Mouse (Mus musculus) limb, embryonic 14.5 days (tissue): ENCODE data around the gene Rufy2. TPM values are rescaled to one million over a fixed set of nuclear protein-coding genes. Genes with fewer than 3 reads are reported as not detected.

Experiments
- ATAC-seq: fragments of 200-750 bp; cut with Nextera tagmentation; 2 replicates; pipeline ENCODE4 v1.8.0; 2017; ENCODE audit warnings: low read depth, moderate number of reproducible peaks, moderate TSS enrichment; ENCODE audit not compliant: low FRiP score
- DNase-seq: peaks from one replicate; pipeline ENCODE4 v3.0.0-alpha.2; 2015; ENCODE audit warnings: low spot score
- H3K27ac ChIP-seq: fragments of 300-500 bp; sonication (generic); replicated peaks from 2 replicates; pipeline ENCODE4 v1.5.1; 2014; ENCODE audit warnings: low read depth, mild to moderate bottlenecking, low read length, moderate library complexity, mixed read lengths
- H3K27me3 ChIP-seq: fragments of 300-500 bp; sonication (generic); 2 replicates; pipeline ENCODE4 v1.6.1; 2014; ENCODE audit warnings: low read length, mixed read lengths; ENCODE audit not compliant: control insufficient read depth, insufficient read depth
- H3K36me3 ChIP-seq: fragments of 300-500 bp; sonication (generic); 2 replicates; pipeline ENCODE4 v1.6.1; 2014; ENCODE audit warnings: mild to moderate bottlenecking, low read length, moderate library complexity, mixed read lengths; ENCODE audit not compliant: control insufficient read depth, insufficient read depth
- H3K4me1 ChIP-seq: fragments of 300-500 bp; sonication (generic); 2 replicates; pipeline ENCODE4 v1.6.1; 2014; ENCODE audit warnings: antibody characterized with exemption, low read length, mixed read lengths; ENCODE audit not compliant: control insufficient read depth, insufficient read depth
- H3K4me2 ChIP-seq: fragments of 300-500 bp; sonication (generic); replicated peaks from 2 replicates; pipeline ENCODE4 v1.6.1; 2014; ENCODE audit warnings: low read depth, mild to moderate bottlenecking, low read length, moderate library complexity; ENCODE audit not compliant: severe bottlenecking
- H3K4me3 ChIP-seq: fragments of 300-500 bp; sonication (generic); replicated peaks from 2 replicates; pipeline ENCODE4 v1.5.1; 2014; ENCODE audit warnings: low read length
- H3K9ac ChIP-seq: fragments of 300-500 bp; sonication (generic); 2 replicates; pipeline ENCODE4 v1.6.1; 2014; ENCODE audit warnings: mild to moderate bottlenecking, low read depth, low read length, moderate library complexity; ENCODE audit not compliant: severe bottlenecking
- H3K9me3 ChIP-seq: fragments of 300-500 bp; sonication (generic); 2 replicates; pipeline ENCODE4 v1.6.1; 2016; ENCODE audit warnings: low read length; ENCODE audit not compliant: control insufficient read depth
- POLR2A ChIP-seq: fragments of 200-500 bp; IDR thresholded peaks from 2 replicates; pipeline ENCODE4 v1.8.0; 2012; ENCODE audit warnings: inconsistent platforms, mild to moderate bottlenecking, moderate library complexity, borderline replicate concordance; ENCODE audit not compliant: insufficient read depth, insufficient read length; ENCODE audit errors: extremely low read depth
- WGBS: fragments of 180-500 bp; shearing (Covaris S2); extraction: QIAGEN DNeasy Blood & Tissue Kit; methylation state at CpG from one replicate; pipeline ENCODE4 v1.1.7; 2014; 5-methylcytosine and 5-hydroxymethylcytosine counted together
- polyA plus RNA-seq, 2 experiments: library from polyadenylated mRNA; depleted of rRNA in 1 of 2; stranded (reverse) in 1 of 2; unstranded in 1 of 2; fragments of >200 nt; fragmentation: Nextera tagmentation in 1 of 2; extraction: Ambion mirVana in 1 of 2; gene quantifications; 2 replicates each; pipeline versions ENCODE4 v1.2.1 to v1.2.3; 2012 to 2014

Gene Rufy2
- polyA plus RNA-seq, 2 experiments, result 17.6 to 25.9 TPM

DNA sequence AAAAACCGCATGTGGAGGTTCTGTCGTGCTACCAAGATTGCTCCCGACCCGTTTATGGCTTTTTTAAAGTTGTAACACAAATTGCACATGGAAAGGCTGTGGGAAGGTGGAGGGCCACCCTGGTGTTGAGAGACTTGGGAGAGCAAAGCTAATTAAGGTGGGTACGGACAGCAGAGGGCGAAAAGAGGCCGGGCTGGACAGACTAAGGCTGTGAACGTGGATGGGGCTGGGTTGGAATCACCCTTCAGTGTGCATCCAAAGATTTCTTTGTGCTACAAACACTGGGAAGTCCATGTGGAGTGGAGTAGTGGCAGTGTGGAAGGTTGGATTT lies 44.5 kb downstream of the Rufy2 start:
- Histone ChIP-seq H3K4me1 (peaks cover 23% of the 10 kb centered on the region), H3K36me3 (no peaks in the 10 kb centered on the region)
- DNase-seq, result peak; percentile 70

DNA sequence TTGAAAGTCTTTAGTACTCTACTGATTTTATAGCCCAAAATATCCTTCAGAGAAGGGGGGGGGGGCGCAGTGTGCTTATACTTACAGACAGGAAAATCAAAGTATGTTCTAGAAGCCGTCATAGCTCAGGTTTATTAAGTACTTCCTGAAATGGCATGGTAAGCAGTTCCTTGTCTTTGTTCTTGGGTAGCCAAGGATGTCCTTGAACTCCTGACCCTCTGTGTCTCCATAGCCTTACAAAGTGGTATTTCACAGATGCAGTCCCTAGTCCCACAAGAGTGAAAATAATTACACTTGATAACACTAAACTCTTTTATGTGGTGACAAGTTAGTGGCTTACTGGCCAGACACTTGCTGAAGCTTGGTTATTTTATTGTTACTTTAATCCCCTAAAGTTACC lies 45.0 kb downstream of the Rufy2 start:
- WGBS, result 30% methylated on average over 2 of the region's 2 CpGs
- no peak for TF ChIP-seq POLR2A
- ATAC-seq, result no peak
- no peaks in the 10 kb centered on the region for H3K9me3 ChIP-seq
- H3K4me3 ChIP-seq, result peak overlapping the region; percentile 94
- H3K27me3 ChIP-seq, result no peaks in the 10 kb centered on the region
- H3K27ac ChIP-seq, result peak overlapping the region; percentile 100
- H3K4me2 ChIP-seq, result peak overlapping the region; percentile 67
- H3K36me3 ChIP-seq, result no peaks in the 10 kb centered on the region
- peaks cover 23% of the 10 kb centered on the region for H3K4me1 ChIP-seq
- no peak for DNase-seq
- peak overlapping the region; percentile 100; the same call in 1 of the 2 replicates for H3K9ac ChIP-seq

More for the DNA sequence above, 44.5 kb downstream of the Rufy2 start:
- ATAC-seq, result peak; percentile 24; the same call in 1 of the 2 replicates
- peak; percentile 53; the same call in 1 of the 2 replicates for TF ChIP-seq POLR2A
- peak overlapping the region; percentile 67 for H3K4me2 ChIP-seq
- whole genome bisulfite sequencing, result 0% methylated on average over 8 of the region's 8 CpGs
- H3K9me3 ChIP-seq, result no peaks in the 10 kb centered on the region
- H3K27ac ChIP-seq, result peak overlapping the region; percentile 100
- peak overlapping the region; percentile 94 for H3K4me3 ChIP-seq
- H3K27me3 ChIP-seq, result no peaks in the 10 kb centered on the region
- H3K9ac ChIP-seq, result peak overlapping the region; percentile 100

DNA sequence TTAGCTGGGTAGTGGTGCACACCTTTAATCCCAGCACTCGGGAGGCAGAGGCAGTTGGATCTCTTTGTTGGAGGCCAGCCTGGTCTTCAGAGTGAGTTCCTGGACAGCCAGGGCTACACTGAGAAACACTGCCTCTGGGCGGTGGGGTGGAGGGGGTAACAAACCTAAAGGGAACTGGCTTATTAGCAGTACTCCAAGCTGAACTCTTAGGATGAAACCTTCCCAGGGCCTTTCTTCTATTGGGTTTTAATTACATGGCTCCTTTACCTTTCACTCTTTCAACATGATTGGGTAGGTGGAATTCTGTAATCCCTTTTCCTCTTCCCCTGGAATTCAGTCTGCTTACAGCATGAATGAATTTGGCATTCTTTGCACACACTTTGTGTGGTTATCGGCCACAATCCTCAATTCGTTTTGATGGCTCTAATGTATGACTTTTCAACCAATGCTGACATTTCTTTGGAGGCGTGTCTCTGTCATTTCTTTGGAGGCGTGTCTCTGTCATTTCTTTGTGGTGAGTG lies 45.5 kb downstream of the Rufy2 start:
- Histone ChIP-seq H3K27ac (peak overlapping the region; percentile 100), H3K9ac (no peak overlapping the region), H3K4me1 (peaks cover 23% of the 10 kb centered on the region), H3K36me3 (no peaks in the 10 kb centered on the region), H3K4me2 (peak overlapping the region; percentile 67; the same call in 1 of the 2 replicates), H3K27me3 (no peaks in the 10 kb centered on the region), H3K4me3 (no peak overlapping the region), H3K9me3 (no peaks in the 10 kb centered on the region)
- peak; percentile 5 for DNase-seq
- no peak for ATAC-seq
- WGBS, result 47% methylated on average over 6 of the region's 6 CpGs
- TF ChIP-seq POLR2A, result no peak

- peak; percentile 54 for DNase-seq
- Histone ChIP-seq H3K36me3 (no peaks in the 10 kb centered on the region), H3K4me1 (peaks cover 20% of the 10 kb centered on the region), H3K27me3 (no peaks in the 10 kb centered on the region), H3K4me2 (no peak overlapping the region), H3K27ac (no peak overlapping the region), H3K9ac (no peak overlapping the region), H3K4me3 (no peak overlapping the region), H3K9me3 (no peaks in the 10 kb centered on the region)
- no peak for TF ChIP-seq POLR2A
- no peak for ATAC-seq
- 25% methylated on average over 8 of the region's 8 CpGs for WGBS
Measured at GRCm38 (mm10) chr10:63026156-63026794, 46.3 kb downstream of the Rufy2 start.

GRCm38 (mm10) chr10:63026795-63027160 lies 46.8 kb downstream of the Rufy2 start:
- peaks cover 15% of the 10 kb centered on the region for H3K4me1 ChIP-seq
- TF ChIP-seq POLR2A, result no peak
- H3K4me2 ChIP-seq, result no peak overlapping the region

More at GRCm38 (mm10) chr10:63026795-63027160, 46.8 kb downstream of the Rufy2 start:
- no peaks in the 10 kb centered on the region for H3K27me3 ChIP-seq
- H3K27ac ChIP-seq, result no peak overlapping the region
- H3K36me3 ChIP-seq, result no peaks in the 10 kb centered on the region
- H3K9ac ChIP-seq, result no peak overlapping the region
- no peaks in the 10 kb centered on the region for H3K9me3 ChIP-seq
- ATAC-seq, result no peak
- H3K4me3 ChIP-seq, result no peak overlapping the region
- DNase-seq, result no peak
- WGBS, result 87% methylated on average over 6 of the region's 6 CpGs
